Mouse (Mus musculus) forebrain, embryonic 13.5 days (tissue): ENCODE data around the gene Kmt2b. TPM values are rescaled to one million over a fixed set of nuclear protein-coding genes. Genes with fewer than 3 reads are reported as not detected.
A peak's percentile ranks its signal among the peaks of the same experiment; 100 is the strongest.

Experiments used
- ATAC-seq: fragments of 200-750 bp; cut with Nextera tagmentation; 2 replicates; pipeline ENCODE4 v1.8.0; 2017
- H3K27ac ChIP-seq: fragments of 300-500 bp; sonication (generic); 2 replicates; pipeline ENCODE4 v1.5.1; 2015; ENCODE audit warnings: inconsistent platforms, mild to moderate bottlenecking, moderate library complexity
- H3K27me3 ChIP-seq: fragments of 300-500 bp; sonication (generic); 2 replicates; pipeline ENCODE4 v1.6.1; 2015; ENCODE audit warnings: mild to moderate bottlenecking, inconsistent platforms
- H3K36me3 ChIP-seq: fragments of 300-500 bp; sonication (generic); 2 replicates; pipeline ENCODE4 v1.6.1; 2015; ENCODE audit warnings: mild to moderate bottlenecking, inconsistent platforms; ENCODE audit not compliant: poor library complexity, severe bottlenecking
- H3K4me1 ChIP-seq: fragments of 300-500 bp; sonication (generic); 2 replicates; pipeline ENCODE4 v1.6.1; 2015; ENCODE audit warnings: inconsistent platforms
- H3K4me2 ChIP-seq: fragments of 300-500 bp; sonication (generic); 2 replicates; pipeline ENCODE4 v1.6.1; 2015; ENCODE audit warnings: inconsistent platforms, mild to moderate bottlenecking, moderate library complexity
- H3K4me3 ChIP-seq: fragments of 300-500 bp; sonication (generic); 2 replicates; pipeline ENCODE4 v1.5.1; 2015; ENCODE audit warnings: mild to moderate bottlenecking, inconsistent platforms
- H3K9ac ChIP-seq: fragments of 300-500 bp; sonication (generic); 2 replicates; pipeline ENCODE4 v1.6.1; 2015; ENCODE audit warnings: mild to moderate bottlenecking, inconsistent platforms
- H3K9me3 ChIP-seq: fragments of 300-500 bp; sonication (generic); replicated peaks from 2 replicates; pipeline ENCODE4 v1.6.1; 2016; ENCODE audit warnings: inconsistent platforms
- WGBS: fragments of 180-500 bp; shearing (Covaris S2); methylation state at CpG from one replicate; pipeline ENCODE4 v1.1.7; 2015; 5-methylcytosine and 5-hydroxymethylcytosine counted together
- polyA plus RNA-seq: library from polyadenylated mRNA; unstranded; fragments of >200 nt; fragmentation: Nextera tagmentation; extraction: Ambion mirVana; gene quantifications from 2 replicates; pipeline ENCODE4 v1.2.1, GENCODE M21; 2015

Kmt2b gene
- polyA plus RNA-seq: 11.6 and 14.1 TPM in 2 replicates

GRCm38 (mm10) chr7:30588676-30589434 is at the start of gene Kmt2b:
Gene Kmt2b (minus strand): TSS chr7:30588726.
- H3K27ac ChIP-seq: peak within 1 kb of the TSS; percentile 93
- H3K27me3 ChIP-seq: no peaks in the 10 kb centered on the region
- H3K9ac ChIP-seq: peak within 1 kb of the TSS; percentile 99
- under 1% methylated on average over 51 of the region's 68 CpGs for WGBS
- H3K4me1 ChIP-seq: peaks cover 23% of the 10 kb centered on the region
- peak within 1 kb of the TSS; percentile 97 for H3K4me2 ChIP-seq
- peak within 1 kb of the TSS; percentile 97 for H3K4me3 ChIP-seq
- peak; percentile 95 for ATAC-seq
- no peaks in the 10 kb centered on the region for H3K9me3 ChIP-seq
- H3K36me3 ChIP-seq: peaks cover 30% of the 10 kb centered on the region

- no peak for ATAC-seq
- WGBS: 28% methylated on average over 11 of the region's 11 CpGs
- no peak overlapping the region for H3K4me2 ChIP-seq
- peaks cover 76% of the 10 kb centered on the region for H3K27me3 ChIP-seq
- no peak overlapping the region for H3K9ac ChIP-seq
- H3K4me3 ChIP-seq: no peak overlapping the region
- no peaks in the 10 kb centered on the region for H3K9me3 ChIP-seq
- H3K36me3 ChIP-seq: peaks cover 20% of the 10 kb centered on the region
- no peak overlapping the region for H3K27ac ChIP-seq
- H3K4me1 ChIP-seq: peaks cover 4% of the 10 kb centered on the region; the same call in 1 of the 2 replicates
Observed at GRCm38 (mm10) chr7:30636395-30636794, 47.9 kb upstream of the Kmt2b start.

- 5% methylated on average over 5 of the region's 5 CpGs for WGBS
- peak within 1 kb of the TSS; percentile 18 for H3K4me3 ChIP-seq
- no peak within 1 kb of the TSS for H3K9ac ChIP-seq
- peaks cover 14% of the 10 kb centered on the region for H3K36me3 ChIP-seq
- no peak for ATAC-seq
- peaks cover 82% of the 10 kb centered on the region for H3K27me3 ChIP-seq
- H3K9me3 ChIP-seq: no peaks in the 10 kb centered on the region
- peaks cover 4% of the 10 kb centered on the region; the same call in 1 of the 2 replicates for H3K4me1 ChIP-seq
- peak within 1 kb of the TSS; percentile 41 for H3K4me2 ChIP-seq
- no peak within 1 kb of the TSS for H3K27ac ChIP-seq
Observed at GRCm38 (mm10) chr7:30635752-30636151, 47.2 kb upstream of the Kmt2b start, which contains the start of gene Etv2. Gene Etv2 (minus strand): TSS chr7:30635852.

GRCm38 (mm10) chr7:30634621-30635020 is 46.1 kb upstream of the Kmt2b start:
- under 1% methylated on average over 20 of the region's 20 CpGs for whole genome bisulfite sequencing
- Histone ChIP-seq H3K27me3 (peaks cover 92% of the 10 kb centered on the region), H3K4me1 (peaks cover 4% of the 10 kb centered on the region; the same call in 1 of the 2 replicates), H3K4me2 (peak overlapping the region; percentile 41), H3K27ac (no peak overlapping the region), H3K36me3 (peaks cover 2% of the 10 kb centered on the region; the same call in 1 of the 2 replicates), H3K4me3 (peak overlapping the region; percentile 18), H3K9me3 (no peaks in the 10 kb centered on the region), H3K9ac (no peak overlapping the region)
- peak; percentile 55; the same call in 1 of the 2 replicates for ATAC-seq

- H3K4me1 ChIP-seq: peaks cover 4% of the 10 kb centered on the region; the same call in 1 of the 2 replicates
- ATAC-seq: no peak
- H3K4me3 ChIP-seq: no peak overlapping the region
- H3K27me3 ChIP-seq: peaks cover 94% of the 10 kb centered on the region
- H3K9ac ChIP-seq: no peak overlapping the region
- H3K9me3 ChIP-seq: no peaks in the 10 kb centered on the region
- 5% methylated on average over 27 of the region's 27 CpGs for WGBS
- H3K4me2 ChIP-seq: no peak overlapping the region
- no peak overlapping the region for H3K27ac ChIP-seq
- H3K36me3 ChIP-seq: no peaks in the 10 kb centered on the region
Observed at GRCm38 (mm10) chr7:30633762-30634412, 45.4 kb upstream of the Kmt2b start.

- H3K27ac ChIP-seq: no peak overlapping the region
- H3K4me2 ChIP-seq: no peak overlapping the region
- peaks cover 4% of the 10 kb centered on the region for H3K36me3 ChIP-seq
- H3K9me3 ChIP-seq: no peaks in the 10 kb centered on the region
- peaks cover 13% of the 10 kb centered on the region for H3K4me1 ChIP-seq
- no peak for ATAC-seq
- no peak overlapping the region for H3K9ac ChIP-seq
- no peak overlapping the region for H3K4me3 ChIP-seq
- H3K27me3 ChIP-seq: peaks cover 55% of the 10 kb centered on the region
Observed at GRCm38 (mm10) chr7:30629013-30629412, 40.5 kb upstream of the Kmt2b start.

- H3K4me3 ChIP-seq: no peak overlapping the region; the same call in 1 of the 2 replicates
- H3K36me3 ChIP-seq: peaks cover 27% of the 10 kb centered on the region
- peak overlapping the region; percentile 92; the same call in 1 of the 2 replicates for H3K4me2 ChIP-seq
- no peaks in the 10 kb centered on the region for H3K9me3 ChIP-seq
- ATAC-seq: peak; percentile 11; the same call in 1 of the 2 replicates
- no peak overlapping the region for H3K27ac ChIP-seq
- 86% methylated on average over 5 of the region's 5 CpGs for WGBS
- H3K27me3 ChIP-seq: peaks cover 32% of the 10 kb centered on the region
- peaks cover 13% of the 10 kb centered on the region for H3K4me1 ChIP-seq
- no peak overlapping the region for H3K9ac ChIP-seq
Observed at GRCm38 (mm10) chr7:30626647-30627046, 38.1 kb upstream of the Kmt2b start.

GRCm38 (mm10) chr7:30625530-30626384 is 37.2 kb upstream of the Kmt2b start, which contains the start of gene Cox6b1:
Gene Cox6b1 (minus strand): TSS chr7:30626151.
- H3K27ac ChIP-seq: no peak within 1 kb of the TSS
- H3K9ac ChIP-seq: peak within 1 kb of the TSS; percentile 88
- WGBS: 2% methylated on average over 44 of the region's 44 CpGs
- peak within 1 kb of the TSS; percentile 92 for H3K4me2 ChIP-seq
- ATAC-seq: peak; percentile 93
- peak within 1 kb of the TSS; percentile 71 for H3K4me3 ChIP-seq
- H3K36me3 ChIP-seq: peaks cover 33% of the 10 kb centered on the region
- H3K9me3 ChIP-seq: no peaks in the 10 kb centered on the region
- peaks cover 13% of the 10 kb centered on the region for H3K4me1 ChIP-seq
- H3K27me3 ChIP-seq: peaks cover 24% of the 10 kb centered on the region

- 92% methylated on average over 3 of the region's 3 CpGs for WGBS
- peaks cover 73% of the 10 kb centered on the region for H3K36me3 ChIP-seq
- peaks cover under 1% of the 10 kb centered on the region; the same call in 1 of the 2 replicates for H3K4me1 ChIP-seq
- H3K4me3 ChIP-seq: no peak overlapping the region
- H3K9ac ChIP-seq: no peak overlapping the region
- no peak overlapping the region for H3K27ac ChIP-seq
- no peaks in the 10 kb centered on the region for H3K9me3 ChIP-seq
- ATAC-seq: no peak
- no peak overlapping the region for H3K4me2 ChIP-seq
- no peaks in the 10 kb centered on the region for H3K27me3 ChIP-seq
Observed at GRCm38 (mm10) chr7:30619202-30619601, 30.7 kb upstream of the Kmt2b start.

GRCm38 (mm10) chr7:30618658-30619057 is 30.1 kb upstream of the Kmt2b start:
- H3K27ac ChIP-seq: no peak overlapping the region
- H3K36me3 ChIP-seq: peaks cover 69% of the 10 kb centered on the region
- ATAC-seq: no peak
- 96% methylated on average over 9 of the region's 9 CpGs for WGBS
- no peaks in the 10 kb centered on the region for H3K4me1 ChIP-seq
- no peaks in the 10 kb centered on the region for H3K9me3 ChIP-seq
- no peak overlapping the region for H3K9ac ChIP-seq
- H3K4me3 ChIP-seq: no peak overlapping the region
- no peak overlapping the region for H3K4me2 ChIP-seq
- no peaks in the 10 kb centered on the region for H3K27me3 ChIP-seq

GRCm38 (mm10) chr7:30615049-30615760 is 26.7 kb upstream of the Kmt2b start:
- no peak overlapping the region for H3K4me3 ChIP-seq
- no peak overlapping the region for H3K9ac ChIP-seq
- H3K4me2 ChIP-seq: no peak overlapping the region
- H3K9me3 ChIP-seq: no peaks in the 10 kb centered on the region
- peaks cover 42% of the 10 kb centered on the region for H3K36me3 ChIP-seq
- ATAC-seq: peak; percentile 38; the same call in 1 of the 2 replicates
- WGBS: 59% methylated on average over 5 of the region's 5 CpGs
- no peaks in the 10 kb centered on the region for H3K27me3 ChIP-seq
- no peaks in the 10 kb centered on the region for H3K4me1 ChIP-seq
- H3K27ac ChIP-seq: no peak overlapping the region
